Mouse (Mus musculus): ENCODE measurements at regions not wholly inside any gene's neighbourhood (a gene's known extent, or its start where the extent isn't known, plus 50 kb on each side); places are given as distances from the start of the nearest gene placed in this dataset.

GRCm38 (mm10) chr4:152990266-152990665 lies 492.3 kb downstream of the Ajap1 start:
- Histone ChIP-seq H3K4me2 (no peak overlapping the region), H3K27ac (replicated peaks) (no peak overlapping the region), H3K27me3 (no peaks in the 10 kb centered on the region), H3K4me1 (replicated peaks) (no peaks in the 10 kb centered on the region), H3K9me3 (replicated peaks) (no peaks in the 10 kb centered on the region), H3K9ac (no peak overlapping the region), H3K4me3 (replicated peaks) (no peak overlapping the region), H3K36me3 (replicated peaks) (no peaks in the 10 kb centered on the region)
- no peak for ATAC-seq (ENCODE audit: insufficient read depth)
- 65% methylated on average over 5 of the region's 5 CpGs for WGBS (ENCODE audit: insufficient replicate concordance)

DNA sequence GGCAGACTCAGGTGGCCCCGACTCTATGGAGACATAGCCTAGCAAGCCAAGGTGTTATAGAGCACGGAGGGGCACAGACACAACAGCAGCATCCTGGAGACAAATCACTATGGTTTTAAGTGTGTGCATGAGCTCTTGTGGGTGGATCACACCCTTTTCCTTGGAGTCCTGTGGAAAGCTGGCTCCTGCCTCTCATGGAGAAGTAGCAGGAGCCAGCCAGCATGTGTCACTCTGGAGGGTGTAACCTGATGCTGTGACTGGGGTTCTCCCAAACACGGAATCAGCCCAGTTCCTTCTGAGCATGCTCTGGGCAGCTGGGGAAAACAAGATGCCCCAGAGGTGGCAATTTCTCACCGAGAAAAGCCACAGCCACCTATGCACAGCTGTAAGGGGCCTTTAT lies 494.9 kb downstream of the Ajap1 start:
- ATAC-seq (ENCODE audit: insufficient read depth): no peak
- Histone ChIP-seq H3K4me1 (replicated peaks) (no peaks in the 10 kb centered on the region), H3K4me3 (replicated peaks) (no peak overlapping the region), H3K9me3 (replicated peaks) (no peaks in the 10 kb centered on the region), H3K27ac (replicated peaks) (no peak overlapping the region), H3K27me3 (no peaks in the 10 kb centered on the region), H3K4me2 (no peak overlapping the region), H3K9ac (no peak overlapping the region), H3K36me3 (replicated peaks) (no peaks in the 10 kb centered on the region)
- 58% methylated on average over 4 of the region's 4 CpGs for WGBS (ENCODE audit: insufficient replicate concordance)

- Histone ChIP-seq H3K4me1 (replicated peaks) (no peaks in the 10 kb centered on the region), H3K27me3 (no peaks in the 10 kb centered on the region), H3K4me2 (no peak overlapping the region), H3K9ac (no peak overlapping the region), H3K9me3 (replicated peaks) (no peaks in the 10 kb centered on the region), H3K4me3 (replicated peaks) (no peak overlapping the region), H3K36me3 (replicated peaks) (no peaks in the 10 kb centered on the region), H3K27ac (replicated peaks) (no peak overlapping the region)
- WGBS (ENCODE audit: insufficient replicate concordance): 59% methylated on average over 8 of the region's 8 CpGs
- no peak for ATAC-seq (ENCODE audit: insufficient read depth)
Measured at GRCm38 (mm10) chr4:152975012-152975675, 497.5 kb upstream of the Kcnab2 start.

DNA sequence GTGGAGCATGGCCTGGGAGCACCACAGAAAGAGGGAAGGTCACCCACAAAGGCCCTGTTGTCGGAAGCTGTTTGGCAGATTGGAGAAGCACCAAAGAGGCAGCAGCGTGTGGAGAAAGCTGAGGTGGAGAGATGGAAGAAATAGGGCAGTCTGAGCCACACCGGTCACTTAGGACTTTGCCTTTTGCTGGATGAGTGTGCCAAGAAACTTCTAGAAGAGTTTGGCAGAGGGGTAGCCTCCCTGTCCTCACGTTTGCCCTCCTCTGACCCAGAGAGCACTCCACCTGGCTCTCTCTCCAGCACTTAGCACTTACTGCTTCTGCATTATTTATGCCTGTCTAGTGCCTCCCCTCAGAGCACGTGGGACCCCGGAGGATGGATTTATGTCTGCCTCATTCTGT lies 485.3 kb upstream of the Kcnab2 start:
- H3K4me2 ChIP-seq: no peak overlapping the region
- 59% methylated on average over 6 of the region's 6 CpGs for WGBS (ENCODE audit: insufficient replicate concordance)
- no peak overlapping the region for H3K27ac ChIP-seq (replicated peaks)
- no peaks in the 10 kb centered on the region for H3K36me3 ChIP-seq (replicated peaks)
- no peaks in the 10 kb centered on the region for H3K9me3 ChIP-seq (replicated peaks)
- H3K4me3 ChIP-seq (replicated peaks): no peak overlapping the region
- H3K4me1 ChIP-seq (replicated peaks): no peaks in the 10 kb centered on the region
- no peak overlapping the region for H3K9ac ChIP-seq
- H3K27me3 ChIP-seq: no peaks in the 10 kb centered on the region
- ATAC-seq (ENCODE audit: insufficient read depth): no peak

GRCm38 (mm10) chr4:152962165-152962564 lies 484.5 kb upstream of the Kcnab2 start:
- ATAC-seq (ENCODE audit: insufficient read depth): no peak
- H3K27ac ChIP-seq (replicated peaks): no peak overlapping the region

DNA sequence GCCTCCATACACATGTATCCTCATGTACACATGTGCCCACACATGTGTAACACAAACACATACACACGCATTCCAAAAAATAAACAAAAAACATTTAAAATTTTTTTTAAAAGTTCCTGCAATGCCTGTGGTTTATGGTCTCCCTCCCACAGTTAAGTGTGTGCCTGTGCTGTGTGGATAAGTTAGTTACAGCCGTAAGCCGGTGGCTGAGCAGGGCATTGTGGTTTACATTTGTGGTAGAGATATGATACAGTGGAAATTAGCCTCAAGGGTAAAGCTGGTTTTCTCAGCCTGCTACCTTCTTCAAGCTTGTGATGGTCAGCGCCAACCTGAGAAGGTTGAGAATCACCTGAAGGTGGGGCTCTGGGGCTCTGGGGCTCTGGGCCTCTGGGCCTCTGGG lies 484.0 kb upstream of the Kcnab2 start:
- Histone ChIP-seq H3K4me2 (no peak overlapping the region), H3K27me3 (no peaks in the 10 kb centered on the region), H3K9ac (no peak overlapping the region), H3K9me3 (replicated peaks) (no peaks in the 10 kb centered on the region), H3K4me1 (replicated peaks) (no peaks in the 10 kb centered on the region), H3K36me3 (replicated peaks) (no peaks in the 10 kb centered on the region), H3K27ac (replicated peaks) (no peak overlapping the region), H3K4me3 (replicated peaks) (no peak overlapping the region)
- WGBS (ENCODE audit: insufficient replicate concordance): 53% methylated on average over 4 of the region's 4 CpGs
- ATAC-seq (ENCODE audit: insufficient read depth): no peak

More at GRCm38 (mm10) chr4:152962165-152962564, 484.5 kb upstream of the Kcnab2 start:
- no peaks in the 10 kb centered on the region for H3K9me3 ChIP-seq (replicated peaks)
- no peaks in the 10 kb centered on the region for H3K27me3 ChIP-seq
- no peak overlapping the region for H3K4me3 ChIP-seq (replicated peaks)
- H3K4me1 ChIP-seq (replicated peaks): no peaks in the 10 kb centered on the region
- no peaks in the 10 kb centered on the region for H3K36me3 ChIP-seq (replicated peaks)
- no peak overlapping the region for H3K9ac ChIP-seq
- no peak overlapping the region for H3K4me2 ChIP-seq

DNA sequence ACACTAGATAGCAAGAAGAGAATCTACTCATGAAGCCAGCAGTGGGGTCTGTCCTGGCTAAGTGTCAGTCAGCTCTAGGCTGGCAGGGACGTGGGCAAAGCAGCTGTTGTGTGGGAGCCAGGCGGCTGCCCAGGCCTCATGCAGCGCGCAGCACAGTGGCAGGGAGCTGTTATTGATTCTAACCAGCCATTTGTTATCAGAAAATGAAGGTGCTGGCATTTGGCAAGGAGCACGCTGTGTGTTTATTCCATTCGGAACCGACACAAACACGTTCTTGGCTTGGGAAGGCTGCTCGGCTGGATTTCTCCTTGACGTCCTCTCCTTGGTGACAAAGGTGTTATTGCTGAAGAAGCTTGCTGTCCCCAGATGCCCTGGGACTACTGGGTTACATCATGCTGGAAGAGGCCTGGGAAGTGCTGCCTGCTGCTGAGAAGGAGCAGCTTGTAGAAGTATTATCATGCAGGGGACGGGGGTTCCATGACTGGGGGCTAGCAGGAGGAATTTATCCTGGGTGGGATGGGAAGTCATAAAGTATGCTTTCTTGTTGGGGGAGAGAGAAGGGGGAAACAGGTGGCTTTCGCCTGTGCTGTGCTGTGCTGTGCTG lies 482.1 kb upstream of the Kcnab2 start:
- ATAC-seq (ENCODE audit: insufficient read depth): no peak
- WGBS (ENCODE audit: insufficient replicate concordance): 59% methylated on average over 12 of the region's 12 CpGs
- H3K27me3 ChIP-seq: no peaks in the 10 kb centered on the region

DNA sequence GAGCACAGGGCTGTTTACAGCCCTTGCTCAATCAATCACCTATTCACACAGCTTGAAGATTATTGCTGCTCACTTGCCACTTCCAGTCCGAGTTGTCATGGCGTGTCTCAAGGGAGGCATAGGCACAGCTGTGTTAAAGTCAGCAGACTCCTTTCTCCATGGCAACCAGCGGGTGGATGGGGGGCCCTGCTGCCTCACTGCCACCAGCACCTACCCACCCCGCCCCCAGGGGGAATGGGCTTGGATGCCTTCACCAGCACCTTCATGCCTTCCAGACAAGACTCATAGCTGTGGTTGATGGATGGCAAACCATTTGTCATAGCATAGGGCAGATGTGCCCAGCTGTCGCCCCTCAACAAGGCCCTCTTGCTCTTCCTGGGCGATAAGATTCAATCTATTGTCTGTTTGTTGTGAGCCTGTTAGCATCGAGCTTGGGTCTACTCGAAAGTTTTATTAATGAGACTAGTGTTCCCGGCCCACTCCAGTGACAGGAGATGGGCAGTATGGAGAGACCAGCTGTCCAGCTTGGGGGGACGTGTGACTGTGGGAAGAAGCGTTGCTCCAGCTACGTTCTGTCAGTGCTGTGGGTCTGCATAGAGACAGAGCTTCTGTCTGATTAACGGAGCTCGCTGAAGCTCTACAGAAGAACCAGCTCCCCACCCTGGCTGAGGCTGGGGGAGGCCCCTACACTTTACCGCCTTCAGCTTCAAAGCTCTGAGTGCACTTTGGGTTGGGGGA lies 475.7 kb upstream of the Kcnab2 start:
- Histone ChIP-seq H3K9me3 (replicated peaks) (no peaks in the 10 kb centered on the region), H3K27me3 (no peaks in the 10 kb centered on the region), H3K9ac (no peak overlapping the region), H3K4me3 (replicated peaks) (no peak overlapping the region), H3K36me3 (replicated peaks) (no peaks in the 10 kb centered on the region), H3K27ac (replicated peaks) (no peak overlapping the region), H3K4me1 (replicated peaks) (no peaks in the 10 kb centered on the region), H3K4me2 (no peak overlapping the region)
- ATAC-seq (ENCODE audit: insufficient read depth): no peak
- WGBS (ENCODE audit: insufficient replicate concordance): 42% methylated on average over 15 of the region's 15 CpGs

More for the DNA sequence above, 482.1 kb upstream of the Kcnab2 start:
- H3K9me3 ChIP-seq (replicated peaks): no peaks in the 10 kb centered on the region
- no peaks in the 10 kb centered on the region for H3K4me1 ChIP-seq (replicated peaks)
- no peak overlapping the region for H3K4me3 ChIP-seq (replicated peaks)
- H3K36me3 ChIP-seq (replicated peaks): no peaks in the 10 kb centered on the region
- H3K9ac ChIP-seq: no peak overlapping the region
- H3K4me2 ChIP-seq: no peak overlapping the region
- H3K27ac ChIP-seq (replicated peaks): no peak overlapping the region

- no peaks in the 10 kb centered on the region for H3K36me3 ChIP-seq (replicated peaks)
- H3K4me3 ChIP-seq (replicated peaks): no peak overlapping the region
- no peak overlapping the region for H3K9ac ChIP-seq
- no peaks in the 10 kb centered on the region for H3K27me3 ChIP-seq
- no peaks in the 10 kb centered on the region for H3K4me1 ChIP-seq (replicated peaks)
- no peak overlapping the region for H3K4me2 ChIP-seq
- WGBS (ENCODE audit: insufficient replicate concordance): 49% methylated on average over 7 of the region's 7 CpGs
- no peak overlapping the region for H3K27ac ChIP-seq (replicated peaks)
- no peaks in the 10 kb centered on the region for H3K9me3 ChIP-seq (replicated peaks)
- ATAC-seq (ENCODE audit: insufficient read depth): no peak
Measured at GRCm38 (mm10) chr4:152948956-152949355, 471.3 kb upstream of the Kcnab2 start.

DNA sequence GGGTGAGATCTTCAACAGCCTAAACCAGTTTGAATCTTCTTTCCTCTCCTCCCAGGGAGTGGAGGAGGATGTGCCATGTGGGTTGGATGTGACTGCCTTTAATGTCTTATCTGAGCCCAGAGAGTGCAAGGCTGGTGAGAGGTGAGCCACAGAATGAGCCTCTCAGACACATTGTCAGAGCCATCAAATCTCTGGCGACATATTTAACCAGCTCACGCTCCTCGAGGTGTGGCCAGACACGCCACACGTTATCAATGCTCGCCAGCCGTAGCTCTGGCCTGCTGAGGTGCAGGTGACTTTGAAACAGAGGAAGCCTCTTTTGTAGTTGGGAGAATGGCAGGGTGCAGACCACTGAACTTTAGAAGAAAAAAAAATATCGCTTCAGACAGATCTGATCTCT lies 463.5 kb upstream of the Kcnab2 start:
- peak overlapping the region; percentile 55; the same call in 1 of the 2 replicates for H3K27ac ChIP-seq (replicated peaks)
- peaks cover 4% of the 10 kb centered on the region; the same call in 1 of the 2 replicates for H3K9me3 ChIP-seq (replicated peaks)
- peak overlapping the region; percentile 15; the same call in 1 of the 2 replicates for H3K4me2 ChIP-seq
- no peaks in the 10 kb centered on the region for H3K27me3 ChIP-seq
- ATAC-seq (ENCODE audit: insufficient read depth): peak; percentile 92
- 51% methylated on average over 8 of the region's 8 CpGs for WGBS (ENCODE audit: insufficient replicate concordance)
- no peaks in the 10 kb centered on the region for H3K36me3 ChIP-seq (replicated peaks)
- no peak overlapping the region for H3K4me3 ChIP-seq (replicated peaks)
- H3K9ac ChIP-seq: no peak overlapping the region
- H3K4me1 ChIP-seq (replicated peaks): 0 out of 2 replicates have a peak, but pooled peaks cover 6% of the 10 kb centered on the region

DNA sequence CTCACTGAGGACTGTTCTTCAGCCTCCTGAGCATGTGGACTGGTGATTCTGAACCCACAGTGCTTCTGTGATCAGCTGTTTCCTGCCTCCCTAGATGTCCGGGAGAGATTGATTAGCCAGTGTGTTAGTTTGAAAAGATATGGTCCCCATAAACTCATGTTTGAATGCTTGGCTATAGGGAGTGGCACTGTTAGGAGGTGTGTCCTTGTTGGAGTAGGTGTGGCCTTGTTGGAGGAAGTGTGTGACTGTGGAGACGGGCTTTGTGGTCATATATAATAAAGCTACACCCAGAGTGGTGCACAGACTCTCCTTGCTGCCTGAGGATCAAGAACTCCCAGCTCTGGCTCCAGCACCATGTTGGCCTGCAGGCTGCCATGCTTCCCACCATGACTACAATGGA lies 458.9 kb upstream of the Kcnab2 start:
- ATAC-seq (ENCODE audit: insufficient read depth): 0 out of 2 replicates have a peak, but pooled peaks have one; percentile 24
- H3K4me3 ChIP-seq (replicated peaks): no peak overlapping the region
- 0 out of 2 replicates have a peak, but pooled peaks cover 6% of the 10 kb centered on the region for H3K4me1 ChIP-seq (replicated peaks)
- peaks cover 4% of the 10 kb centered on the region; the same call in 1 of the 2 replicates for H3K9me3 ChIP-seq (replicated peaks)
- 37% methylated on average over 2 of the region's 2 CpGs for WGBS (ENCODE audit: insufficient replicate concordance)
- H3K4me2 ChIP-seq: no peak overlapping the region
- H3K9ac ChIP-seq: no peak overlapping the region
- H3K27me3 ChIP-seq: no peaks in the 10 kb centered on the region
- H3K36me3 ChIP-seq (replicated peaks): no peaks in the 10 kb centered on the region
- no peak overlapping the region for H3K27ac ChIP-seq (replicated peaks)
